Mouse (Mus musculus): ENCODE measurements at regions not wholly inside any gene's neighbourhood (a gene's known extent, or its start where the extent isn't known, plus 50 kb on each side); places are given as distances from the start of the nearest gene placed in this dataset.
A peak's percentile ranks its signal among the peaks of the same experiment; 100 is the strongest.

GRCm38 (mm10) chr1:75997222-75997621 lies 451.2 kb downstream of the Slc4a3 start:
- Histone ChIP-seq H3K9me3 (no peaks in the 10 kb centered on the region), H3K36me3 (replicated peaks) (no peaks in the 10 kb centered on the region), H3K4me1 (peaks cover 4% of the 10 kb centered on the region; the same call in 1 of the 2 replicates), H3K27ac (replicated peaks) (no peak overlapping the region), H3K27me3 (replicated peaks; ENCODE audit: low read depth, poor library complexity, severe bottlenecking) (no peaks in the 10 kb centered on the region), H3K4me3 (no peak overlapping the region)
- no peak for DNase-seq (ENCODE audit: low spot score)
- 76% methylated on average over 3 of the region's 3 CpGs for WGBS

- no peak overlapping the region for H3K4me3 ChIP-seq
- no peak for DNase-seq (ENCODE audit: low spot score)
- no peaks in the 10 kb centered on the region for H3K27me3 ChIP-seq (replicated peaks; ENCODE audit: low read depth, poor library complexity, severe bottlenecking)
- H3K27ac ChIP-seq (replicated peaks), result no peak overlapping the region
- 84% methylated on average over 9 of the region's 9 CpGs for WGBS
- peaks cover 3% of the 10 kb centered on the region; the same call in 1 of the 2 replicates for H3K9me3 ChIP-seq
- H3K4me1 ChIP-seq, result no peaks in the 10 kb centered on the region
- no peaks in the 10 kb centered on the region for H3K36me3 ChIP-seq (replicated peaks)
These were observed 455.1 kb downstream of the Slc4a3 start for GRCm38 (mm10) chr1:76001124-76001523.

- Histone ChIP-seq H3K4me3 (no peak overlapping the region), H3K27me3 (replicated peaks; ENCODE audit: low read depth, poor library complexity, severe bottlenecking) (0 out of 2 replicates have a peak, but pooled peaks cover 4% of the 10 kb centered on the region), H3K27ac (replicated peaks) (peak overlapping the region; percentile 40; the same call in 1 of the 2 replicates), H3K4me1 (peaks cover 46% of the 10 kb centered on the region), H3K36me3 (replicated peaks) (no peaks in the 10 kb centered on the region), H3K9me3 (peaks cover 6% of the 10 kb centered on the region; the same call in 1 of the 2 replicates)
- DNase-seq (ENCODE audit: low spot score), result peak; percentile 84
- WGBS, result 14% methylated on average over 3 of the region's 3 CpGs
These were observed 463.5 kb downstream of the Slc4a3 start for GRCm38 (mm10) chr1:76009601-76010000.

GRCm38 (mm10) chr1:76010212-76010800 lies 464.2 kb downstream of the Slc4a3 start:
- peaks cover 46% of the 10 kb centered on the region for H3K4me1 ChIP-seq
- no peak overlapping the region for H3K4me3 ChIP-seq
- peak overlapping the region; percentile 40 for H3K27ac ChIP-seq (replicated peaks)
- DNase-seq (ENCODE audit: low spot score), result no peak
- WGBS, result 65% methylated on average over 4 of the region's 4 CpGs
- H3K36me3 ChIP-seq (replicated peaks), result no peaks in the 10 kb centered on the region
- peaks cover 7% of the 10 kb centered on the region; the same call in 1 of the 2 replicates for H3K27me3 ChIP-seq (replicated peaks; ENCODE audit: low read depth, poor library complexity, severe bottlenecking)
- peaks cover 6% of the 10 kb centered on the region; the same call in 1 of the 2 replicates for H3K9me3 ChIP-seq

GRCm38 (mm10) chr1:76018588-76018987 lies 472.5 kb downstream of the Slc4a3 start:
- peaks cover 11% of the 10 kb centered on the region; the same call in 1 of the 2 replicates for H3K27me3 ChIP-seq (replicated peaks; ENCODE audit: low read depth, poor library complexity, severe bottlenecking)
- no peaks in the 10 kb centered on the region for H3K36me3 ChIP-seq (replicated peaks)
- H3K4me3 ChIP-seq, result no peak overlapping the region
- WGBS, result 87% methylated on average over 6 of the region's 6 CpGs
- DNase-seq (ENCODE audit: low spot score), result no peak
- H3K4me1 ChIP-seq, result peaks cover 4% of the 10 kb centered on the region
- H3K9me3 ChIP-seq, result no peaks in the 10 kb centered on the region
- no peak overlapping the region for H3K27ac ChIP-seq (replicated peaks)

- H3K4me3 ChIP-seq, result no peak overlapping the region
- no peak overlapping the region for H3K27ac ChIP-seq (replicated peaks)
- peaks cover 5% of the 10 kb centered on the region for H3K4me1 ChIP-seq
- WGBS, result 72% methylated on average over 11 of the region's 11 CpGs
- H3K9me3 ChIP-seq, result no peaks in the 10 kb centered on the region
- DNase-seq (ENCODE audit: low spot score), result no peak
- H3K36me3 ChIP-seq (replicated peaks), result no peaks in the 10 kb centered on the region
- H3K27me3 ChIP-seq (replicated peaks; ENCODE audit: low read depth, poor library complexity, severe bottlenecking), result peaks cover 11% of the 10 kb centered on the region; the same call in 1 of the 2 replicates
These were observed 473.0 kb downstream of the Slc4a3 start for GRCm38 (mm10) chr1:76019071-76019470.

GRCm38 (mm10) chr1:76024650-76025049 lies 478.6 kb downstream of the Slc4a3 start:
- 0 out of 2 replicates have a peak, but pooled peaks cover 8% of the 10 kb centered on the region for H3K27me3 ChIP-seq (replicated peaks; ENCODE audit: low read depth, poor library complexity, severe bottlenecking)
- WGBS, result 42% methylated on average over 3 of the region's 3 CpGs
- H3K9me3 ChIP-seq, result no peaks in the 10 kb centered on the region
- DNase-seq (ENCODE audit: low spot score), result no peak
- no peaks in the 10 kb centered on the region for H3K36me3 ChIP-seq (replicated peaks)
- H3K27ac ChIP-seq (replicated peaks), result 0 out of 2 replicates have a peak overlapping the region, but pooled peaks have one; percentile 40
- H3K4me1 ChIP-seq, result peaks cover 27% of the 10 kb centered on the region
- no peak overlapping the region for H3K4me3 ChIP-seq

- H3K36me3 ChIP-seq (replicated peaks), result no peaks in the 10 kb centered on the region
- no peak for DNase-seq (ENCODE audit: low spot score)
- no peak overlapping the region for H3K4me3 ChIP-seq
- H3K27me3 ChIP-seq (replicated peaks; ENCODE audit: low read depth, poor library complexity, severe bottlenecking), result 0 out of 2 replicates have a peak, but pooled peaks cover 8% of the 10 kb centered on the region
- 57% methylated on average over 4 of the region's 4 CpGs for WGBS
- H3K4me1 ChIP-seq, result peaks cover 29% of the 10 kb centered on the region
- H3K9me3 ChIP-seq, result no peaks in the 10 kb centered on the region
- H3K27ac ChIP-seq (replicated peaks), result peak overlapping the region; percentile 27; the same call in 1 of the 2 replicates
These were observed 479.3 kb downstream of the Slc4a3 start for GRCm38 (mm10) chr1:76025389-76025788.

GRCm38 (mm10) chr1:76029059-76029458 lies 483.0 kb downstream of the Slc4a3 start:
- peak overlapping the region; percentile 41; the same call in 1 of the 2 replicates for H3K27ac ChIP-seq (replicated peaks)
- DNase-seq (ENCODE audit: low spot score), result no peak
- no peak overlapping the region for H3K4me3 ChIP-seq
- H3K9me3 ChIP-seq, result no peaks in the 10 kb centered on the region
- H3K27me3 ChIP-seq (replicated peaks; ENCODE audit: low read depth, poor library complexity, severe bottlenecking), result 0 out of 2 replicates have a peak, but pooled peaks cover 6% of the 10 kb centered on the region
- WGBS, result 62% methylated on average over 1 of the region's 1 CpGs
- H3K4me1 ChIP-seq, result peaks cover 46% of the 10 kb centered on the region
- no peaks in the 10 kb centered on the region for H3K36me3 ChIP-seq (replicated peaks)

GRCm38 (mm10) chr1:76031171-76031922 lies 485.3 kb downstream of the Slc4a3 start:
- no peak overlapping the region for H3K4me3 ChIP-seq
- peaks cover 35% of the 10 kb centered on the region for H3K4me1 ChIP-seq
- DNase-seq (ENCODE audit: low spot score), result peak; percentile 34
- H3K27ac ChIP-seq (replicated peaks), result peak overlapping the region; percentile 31; the same call in 1 of the 2 replicates
- H3K36me3 ChIP-seq (replicated peaks), result no peaks in the 10 kb centered on the region
- no peaks in the 10 kb centered on the region for H3K9me3 ChIP-seq
- 45% methylated on average over 11 of the region's 11 CpGs for WGBS
- H3K27me3 ChIP-seq (replicated peaks; ENCODE audit: low read depth, poor library complexity, severe bottlenecking), result 0 out of 2 replicates have a peak, but pooled peaks cover 6% of the 10 kb centered on the region

- peaks cover 38% of the 10 kb centered on the region for H3K4me1 ChIP-seq
- H3K4me3 ChIP-seq, result no peak overlapping the region
- WGBS, result 32% methylated on average over 4 of the region's 4 CpGs
- no peaks in the 10 kb centered on the region for H3K36me3 ChIP-seq (replicated peaks)
- H3K9me3 ChIP-seq, result no peaks in the 10 kb centered on the region
- H3K27me3 ChIP-seq (replicated peaks; ENCODE audit: low read depth, poor library complexity, severe bottlenecking), result 0 out of 2 replicates have a peak, but pooled peaks cover 6% of the 10 kb centered on the region
- DNase-seq (ENCODE audit: low spot score), result no peak
- peak overlapping the region; percentile 31; the same call in 1 of the 2 replicates for H3K27ac ChIP-seq (replicated peaks)
These were observed 485.8 kb downstream of the Slc4a3 start for GRCm38 (mm10) chr1:76031923-76032285.

GRCm38 (mm10) chr1:76032626-76033025 lies 486.6 kb downstream of the Slc4a3 start:
- Histone ChIP-seq H3K4me1 (peaks cover 38% of the 10 kb centered on the region), H3K27ac (replicated peaks) (no peak overlapping the region), H3K27me3 (replicated peaks; ENCODE audit: low read depth, poor library complexity, severe bottlenecking) (0 out of 2 replicates have a peak, but pooled peaks cover 5% of the 10 kb centered on the region), H3K9me3 (no peaks in the 10 kb centered on the region), H3K4me3 (no peak overlapping the region), H3K36me3 (replicated peaks) (no peaks in the 10 kb centered on the region)
- 83% methylated on average over 3 of the region's 3 CpGs for WGBS
- DNase-seq (ENCODE audit: low spot score), result no peak

Data from embryonic facial prominence, embryonic 10.5 days (tissue).